Mouse (Mus musculus) Patski (cell line): ENCODE results near the gene Gm17067. TPM values are rescaled to one million over a fixed set of nuclear protein-coding genes. Genes with fewer than 3 reads are reported as not detected.
"Not testable (repeated sequence)": the region's sequence is repeated elsewhere in the genome, so short reads cannot be mapped to it uniquely, and the experiment has no call there.

ENCODE experiments used
- ATAC-seq: fragments of 100-300 bp; one replicate; pipeline ENCODE4 v1.8.0; 2021
- CTCF ChIA-PET: fragments of 350-600 bp; sonication (Branson Sonifier 250); formaldehyde crosslinking; loops from one replicate; lab custom pipeline; 2022; ENCODE audit warnings: inconsistent platforms; lab: Charles Lee
- POLR2A ChIA-PET: fragments of 350-600 bp; sonication (Branson Sonifier 250); formaldehyde crosslinking; loops from one replicate; lab custom pipeline; 2022; ENCODE audit warnings: antibody characterized with exemption, inconsistent platforms; lab: Charles Lee
- DNase-seq: peaks from one replicate; pipeline ENCODE4 v3.0.0-alpha.2; 2011; ENCODE audit warnings: low read depth, low spot score
- H3K27me3 ChIP-seq: fragments of 371-371 bp; one replicate; pipeline ENCODE4 v1.5.1; 2021
- CTCF ChIP-seq: fragments of 100-300 bp; IDR thresholded peaks from one replicate; pipeline ENCODE4 v1.5.1; 2021
- in situ Hi-C: fragments of 300-500 bp; cut with MboI; formaldehyde crosslinking; loops from 3 replicates; pipeline ENCODE4 v1.11.1; 2018; ENCODE audit warnings: low pct_unique_long_range_greater_than_20kb, mixed read lengths
- polyA plus RNA-seq: library from polyadenylated mRNA; unstranded; gene quantifications from one replicate; pipeline ENCODE4 v1.2.3, GENCODE M21; 2021

The Gm17067 gene
- not detected for polyA plus RNA-seq

- POLR2A ChIA-PET, CTCF ChIA-PET, ATAC-seq: not testable (repeated sequence)
Measured at GRCm38 (mm10) chr7:42726917-42727316, at the start of gene Gm17067. Gm17067 (minus strand) TSS chr7:42727017.

GRCm38 (mm10) chr7:42749836-42750235, 23.0 kb upstream of the Gm17067 start:
- in situ Hi-C loops = no loop called here
- POLR2A ChIA-PET = no interaction called here
- no peak for DNase-seq
- H3K27me3 ChIP-seq = no peaks in the 10 kb centered on the region
- no peak for TF ChIP-seq CTCF
- CTCF ChIA-PET = no interaction called here
- no peak for ATAC-seq

More at GRCm38 (mm10) chr7:42726917-42727316, at the start of gene Gm17067:
- H3K27me3 ChIP-seq, DNase-seq, in situ Hi-C loops: not testable (repeated sequence)

GRCm38 (mm10) chr7:42738536-42739210, 11.9 kb upstream of the Gm17067 start:
- CTCF ChIA-PET = no interaction called here

GRCm38 (mm10) chr7:42693251-42693650, 33.6 kb downstream of the Gm17067 start:
- DNase-seq, in situ Hi-C loops, ATAC-seq, POLR2A ChIA-PET, CTCF ChIA-PET, H3K27me3 ChIP-seq: not testable (repeated sequence)

More at GRCm38 (mm10) chr7:42738536-42739210, 11.9 kb upstream of the Gm17067 start:
- H3K27me3 ChIP-seq = no peaks in the 10 kb centered on the region
- no peak for ATAC-seq
- no peak for TF ChIP-seq CTCF
- DNase-seq = no peak
- POLR2A ChIA-PET = no interaction called here
- in situ Hi-C loops = no loop called here

- POLR2A ChIA-PET, H3K27me3 ChIP-seq, in situ Hi-C loops, CTCF ChIA-PET: not testable (repeated sequence)
- ATAC-seq (peak; percentile 99), DNase-seq (peak; percentile 30)
Measured at GRCm38 (mm10) chr7:42692362-42693158, 34.3 kb downstream of the Gm17067 start, which contains the start of gene Zfp975. Zfp975 (minus strand) TSS chr7:42692742.

- POLR2A ChIA-PET, ATAC-seq: not testable (repeated sequence)
Measured at GRCm38 (mm10) chr7:42680081-42680480, 46.7 kb downstream of the Gm17067 start.

DNA sequence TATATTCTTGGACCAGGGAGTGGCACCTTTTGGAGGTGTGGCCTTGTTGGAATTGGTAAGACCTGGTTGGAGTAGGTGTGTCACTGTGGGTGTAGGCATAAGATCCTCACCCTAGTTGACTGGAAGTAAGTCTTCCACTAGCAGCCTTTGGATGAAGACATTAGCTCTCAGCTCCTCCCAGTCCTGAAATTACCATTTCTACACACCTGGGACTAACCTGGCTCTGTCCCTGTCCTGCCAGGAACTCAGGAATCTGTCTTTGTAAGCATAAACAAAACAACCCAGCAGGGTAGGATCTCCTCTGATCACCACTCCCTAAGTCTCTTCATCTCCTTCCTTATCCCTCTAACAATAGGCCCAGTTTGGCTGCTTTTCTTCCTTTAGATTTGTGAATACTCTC, 47.2 kb downstream of the Gm17067 start:
- in situ Hi-C loops, DNase-seq, CTCF ChIA-PET, H3K27me3 ChIP-seq, POLR2A ChIA-PET, ATAC-seq: not testable (repeated sequence)

More at GRCm38 (mm10) chr7:42680081-42680480, 46.7 kb downstream of the Gm17067 start:
- CTCF ChIA-PET, in situ Hi-C loops, DNase-seq, H3K27me3 ChIP-seq: not testable (repeated sequence)

DNA sequence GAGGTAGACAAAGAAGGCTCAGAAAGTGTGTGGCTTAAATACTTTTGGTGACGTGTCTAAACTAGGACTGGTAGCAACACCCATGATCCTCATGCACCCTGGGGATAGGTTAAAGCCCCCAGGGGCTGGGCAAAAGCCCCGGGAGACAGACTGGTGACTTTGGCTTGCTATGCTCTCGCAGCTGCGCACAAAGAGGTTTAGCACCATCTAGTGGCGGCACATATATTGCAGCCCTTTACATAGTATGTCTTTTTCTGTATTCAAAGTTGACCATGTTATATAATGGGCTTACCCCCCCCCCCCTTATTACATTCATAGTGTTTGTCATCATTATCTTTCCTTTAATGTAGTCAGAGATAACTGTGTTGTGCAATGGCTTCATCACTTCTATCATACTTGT, 66.7 kb downstream of the Gm17067 start:
- H3K27me3 ChIP-seq, POLR2A ChIA-PET, ATAC-seq, CTCF ChIA-PET, in situ Hi-C loops, DNase-seq: not testable (repeated sequence)

Other genes starting within 250 kb of the Gm17067 start
- 3.9 TPM for gene Zfp141, start 221.3 kb downstream of the Gm17067 start, polyA plus RNA-seq
- not detected for gene Gm21028, start 148.4 kb downstream of the Gm17067 start, polyA plus RNA-seq
- gene Zfp977, start 134.5 kb downstream of the Gm17067 start, polyA plus RNA-seq = 0.30 TPM
- 2.0 TPM for gene Zfp976, start 84.4 kb downstream of the Gm17067 start, polyA plus RNA-seq
- gene Zfp975, start 34.3 kb downstream of the Gm17067 start, polyA plus RNA-seq = 2.7 TPM
- gene Vmn2r62, start 66.5 kb upstream of the Gm17067 start, polyA plus RNA-seq = 0.05 TPM
- 0.08 TPM for gene Gm2381, start 140.2 kb upstream of the Gm17067 start, polyA plus RNA-seq
- 0.01 TPM for gene Vmn2r63, start 206.8 kb upstream of the Gm17067 start, polyA plus RNA-seq